In the genomic region with DNA sequence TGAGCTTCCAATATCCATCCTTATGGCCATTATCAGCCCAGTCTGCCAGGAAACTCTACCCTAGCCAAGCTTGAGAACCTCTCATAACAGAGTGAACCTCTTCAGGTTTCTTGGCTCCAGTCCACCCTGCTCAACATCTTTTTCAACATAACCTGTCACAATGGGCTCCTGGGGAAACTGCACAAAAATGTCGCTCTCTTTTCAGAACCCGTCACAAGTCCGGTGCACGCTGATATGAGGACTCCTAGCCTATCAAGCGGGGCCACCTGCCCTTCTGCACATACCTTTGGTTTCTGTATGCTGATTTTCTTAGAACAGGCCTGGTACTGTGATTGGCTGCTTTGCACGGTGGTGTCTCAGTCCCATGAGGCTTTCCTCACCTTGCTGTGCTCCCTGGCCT, we compare ENCODE assay signal across 15 mouse cellular contexts.
DNase-seq lines count a peak whose midpoint lies in the region; ATAC-seq and TF ChIP-seq lines count a peak whose summit lies in the region.
"Had no signal": no experiment of that assay in that cellular context is flagged by ENCODE, and none has a peak within 500 bp of the region (broad histone marks: within the 10 kb centered on the region; RNA-seq: fewer than 3 reads in every experiment).

No protein-coding gene starts in this region.

- 88% methylated on average over 6 of the region's 6 CpGs for WGBS in embryonic facial prominence, embryonic 14.5 days
- WGBS in embryonic facial prominence, embryonic 10.5 days = 85% methylated on average over 6 of the region's 6 CpGs
- 26% methylated on average over 6 of the region's 6 CpGs for WGBS in liver, embryonic 15.5 days (ENCODE audit: insufficient replicate concordance)

- no peaks in the 10 kb centered on the region for H3K36me3 ChIP-seq in embryonic facial prominence, embryonic 14.5 days (ENCODE audit: control insufficient read depth, insufficient read depth, low read length)
- no peaks in the 10 kb centered on the region for H3K36me3 ChIP-seq in embryonic facial prominence, embryonic 10.5 days (replicated peaks)
- peaks cover 0 to 42% of the 10 kb centered on the region in 2 experiments; a peak in 2 of 4 replicates for H3K36me3 ChIP-seq in MEL (ENCODE audit: control insufficient read depth in 1 of 2, insufficient read depth in 2 of 2, low read length in 2 of 2)
- H3K36me3 ChIP-seq in liver, embryonic 15.5 days (replicated peaks) = no peaks in the 10 kb centered on the region
- H3K36me3 ChIP-seq: forebrain, embryonic 15.5 days; G1E; limb, embryonic 10.5 days; midbrain, embryonic 10.5 days had no signal

- no peak for DNase-seq in embryonic facial prominence, embryonic 14.5 days (ENCODE audit: low spot score)
- no peak for DNase-seq in embryonic facial prominence, embryonic 10.5 days (ENCODE audit: low spot score)
- peak; percentile 27 for DNase-seq in MEL (ENCODE audit: low read depth, low spot score)
- DNase-seq in cerebellum, adult 9-11 months = peak; percentile 63
- DNase-seq in adrenal gland, postnatal 10 days = no peak
- no peak for DNase-seq in urinary bladder, postnatal 36 days (ENCODE audit: low spot score in 2 of 2)
- DNase-seq: heart, adult 2 months; right cerebral cortex, adult 18-20 months had no signal

- no peak overlapping the region for H3K4me3 ChIP-seq in embryonic facial prominence, embryonic 14.5 days (ENCODE audit: low read depth, low read length)
- no peak overlapping the region for H3K4me3 ChIP-seq in embryonic facial prominence, embryonic 10.5 days
- H3K4me3 ChIP-seq in MEL (ENCODE audit: control insufficient read depth in 1 of 2, insufficient read depth in 1 of 2, low read depth in 2 of 2, low read length in 2 of 2) = no peak overlapping the region
- H3K4me3 ChIP-seq in liver, embryonic 15.5 days (replicated peaks) = peak overlapping the region; percentile 10; the same call in 1 of the 2 replicates
- H3K4me3 ChIP-seq: forebrain, embryonic 15.5 days; heart, adult 2 months; limb, embryonic 10.5 days; midbrain, embryonic 10.5 days had no signal

- no peaks in the 10 kb centered on the region for H3K4me1 ChIP-seq in embryonic facial prominence, embryonic 14.5 days (ENCODE audit: control insufficient read depth, insufficient read depth, low read length)
- H3K4me1 ChIP-seq in embryonic facial prominence, embryonic 10.5 days = peaks cover 18% of the 10 kb centered on the region
- peaks cover 16 to 48% of the 10 kb centered on the region in 2 experiments for H3K4me1 ChIP-seq in MEL (ENCODE audit: control insufficient read depth in 1 of 2, insufficient read depth in 2 of 2, low read length in 2 of 2)
- peaks cover 79% of the 10 kb centered on the region for H3K4me1 ChIP-seq in liver, embryonic 15.5 days (replicated peaks)

- no peak for TF ChIP-seq POLR2A in MEL (IDR thresholded peaks at IDR 0.05; ENCODE audit: control insufficient read depth in 1 of 2, insufficient read depth in 1 of 2, low read depth in 1 of 2, low read length in 2 of 2, poor library complexity in 1 of 2)

- H3K27me3 ChIP-seq in embryonic facial prominence, embryonic 14.5 days (replicated peaks; ENCODE audit: control insufficient read depth, insufficient read depth, low read length) = no peaks in the 10 kb centered on the region
- H3K27me3 ChIP-seq in embryonic facial prominence, embryonic 10.5 days (replicated peaks; ENCODE audit: low read depth, poor library complexity, severe bottlenecking) = no peaks in the 10 kb centered on the region
- no peaks in the 10 kb centered on the region for H3K27me3 ChIP-seq in MEL (ENCODE audit: control insufficient read depth in 1 of 2, insufficient read depth in 2 of 2, low read length in 2 of 2)
- H3K27me3 ChIP-seq in liver, embryonic 15.5 days = no peaks in the 10 kb centered on the region
- H3K27me3 ChIP-seq: forebrain, embryonic 15.5 days had no signal

- no peaks in the 10 kb centered on the region for H3K9me3 ChIP-seq in embryonic facial prominence, embryonic 14.5 days (ENCODE audit: control insufficient read depth, low read length)
- H3K9me3 ChIP-seq in embryonic facial prominence, embryonic 10.5 days = no peaks in the 10 kb centered on the region
- no peaks in the 10 kb centered on the region for H3K9me3 ChIP-seq in MEL (replicated peaks; ENCODE audit: insufficient read depth, low read length)
- H3K9me3 ChIP-seq in liver, embryonic 15.5 days (replicated peaks) = no peaks in the 10 kb centered on the region
- H3K9me3 ChIP-seq: forebrain, embryonic 15.5 days; G1E; limb, embryonic 10.5 days; midbrain, embryonic 10.5 days had no signal

- peak; percentile 1; the same call in 1 of the 2 replicates for ATAC-seq in embryonic facial prominence, embryonic 14.5 days (ENCODE audit: low read depth)
- ATAC-seq in liver, embryonic 15.5 days (ENCODE audit: insufficient read depth) = peak; percentile 84
- ATAC-seq in CD4-positive, CD25-positive, alpha-beta regulatory T cell, adult 4 months = no peak
- ATAC-seq: forebrain, embryonic 15.5 days had no signal

- no peak overlapping the region for H3K4me2 ChIP-seq in embryonic facial prominence, embryonic 14.5 days (ENCODE audit: low read depth, low read length)
- peak overlapping the region; percentile 62 for H3K4me2 ChIP-seq in liver, embryonic 15.5 days
- H3K4me2 ChIP-seq: forebrain, embryonic 15.5 days; hindbrain, embryonic 14.5 days had no signal

- no peak overlapping the region for H3K9ac ChIP-seq in embryonic facial prominence, embryonic 14.5 days (ENCODE audit: low read depth, low read length)
- no peak overlapping the region for H3K9ac ChIP-seq in MEL (ENCODE audit: control insufficient read depth, low read depth, low read length, poor library complexity, severe bottlenecking)
- H3K9ac ChIP-seq in liver, embryonic 15.5 days = peak overlapping the region; percentile 55
- H3K9ac ChIP-seq: forebrain, embryonic 15.5 days; hindbrain, embryonic 14.5 days had no signal

- TF ChIP-seq EP300 in MEL (IDR thresholded peaks at IDR 0.05; ENCODE audit: low read depth in 1 of 2, low read length in 2 of 2) = no peak

- no peak overlapping the region for H3K27ac ChIP-seq in embryonic facial prominence, embryonic 14.5 days (replicated peaks; ENCODE audit: low read depth, low read length)
- no peak overlapping the region for H3K27ac ChIP-seq in embryonic facial prominence, embryonic 10.5 days (replicated peaks)
- H3K27ac ChIP-seq in MEL (ENCODE audit: control insufficient read depth, low read depth, low read length) = no peak overlapping the region
- H3K27ac ChIP-seq in liver, embryonic 15.5 days (replicated peaks) = peak overlapping the region; percentile 98
- H3K27ac ChIP-seq: forebrain, embryonic 15.5 days; heart, adult 2 months; hindbrain, embryonic 14.5 days; limb, embryonic 10.5 days; midbrain, embryonic 10.5 days had no signal

- no peak for TF ChIP-seq CTCF in MEL (IDR thresholded peaks at IDR 0.05 in 2 of 3, conservative IDR thresholded peaks at IDR 0.05 in 1 of 3; ENCODE audit: control insufficient read depth in 1 of 3, insufficient read depth in 1 of 3, low read depth in 2 of 3, low read length in 3 of 3, poor library complexity in 1 of 3, severe bottlenecking in 1 of 3)

- no peak for TF ChIP-seq RAD21 in MEL (IDR thresholded peaks at IDR 0.05; ENCODE audit: low read depth, low read length)

- H3K79me2 ChIP-seq in MEL (ENCODE audit: control insufficient read depth, insufficient read depth, low read length, poor library complexity) = no peaks in the 10 kb centered on the region

TF ChIP-seq in MEL, 35 proteins besides CTCF, POLR2A, EP300 and RAD21:
- TF ChIP-seq MYB (IDR thresholded peaks at IDR 0.05; ENCODE audit: low read depth, low read length) = no peak
- no peak for TF ChIP-seq POLR2AphosphoS2 (IDR thresholded peaks at IDR 0.05; ENCODE audit: low read length)
- no peak for TF ChIP-seq MAZ (IDR thresholded peaks at IDR 0.05; ENCODE audit: low read depth, low read length)
- no peak for TF ChIP-seq CHD1 (IDR thresholded peaks at IDR 0.05; ENCODE audit: low read depth, low read length)
- no peak for TF ChIP-seq MEF2A (IDR thresholded peaks at IDR 0.05; ENCODE audit: extremely low read depth, insufficient replicate concordance, low read depth, low read length, poor library complexity, severe bottlenecking)
- TF ChIP-seq TCF12 (IDR thresholded peaks at IDR 0.05; ENCODE audit: low read depth, low read length) = no peak
- no peak for TF ChIP-seq ETS1 (IDR thresholded peaks at IDR 0.05; ENCODE audit: low read depth, low read length)
- no peak for TF ChIP-seq POLR2AphosphoS5 (IDR thresholded peaks at IDR 0.05; ENCODE audit: borderline replicate concordance, low read depth, low read length)
- no peak for TF ChIP-seq E2F4 (IDR thresholded peaks at IDR 0.05; ENCODE audit: borderline replicate concordance, low read depth, low read length)
- TF ChIP-seq NRF1 (IDR thresholded peaks at IDR 0.05; ENCODE audit: insufficient read depth, low read depth, low read length, poor library complexity, severe bottlenecking) = no peak
- no peak for TF ChIP-seq NELFE (IDR thresholded peaks at IDR 0.05; ENCODE audit: low read depth, low read length)
- no peak for TF ChIP-seq RCOR1 (IDR thresholded peaks at IDR 0.05; ENCODE audit: low read depth, low read length)
- TF ChIP-seq JUND (IDR thresholded peaks at IDR 0.05; ENCODE audit: low read depth, low read length) = no peak
- no peak for TF ChIP-seq ZC3H11A (IDR thresholded peaks at IDR 0.05; ENCODE audit: low read depth, low read length)
- no peak for TF ChIP-seq GABPA (IDR thresholded peaks at IDR 0.05; ENCODE audit: low read depth, low read length)
- no peak for TF ChIP-seq TBP (IDR thresholded peaks at IDR 0.05; ENCODE audit: low read depth, low read length)

Comparison
In these comparisons a context has a peak if more than half of its experiments do, and no peak if none do; other contexts are left out.
1. DNase-seq: peak in MEL (single experiment) and cerebellum, adult 9-11 months (single experiment); none in embryonic facial prominence, embryonic 14.5 days (single experiment), embryonic facial prominence, embryonic 10.5 days (single experiment), adrenal gland, postnatal 10 days (single experiment) and urinary bladder, postnatal 36 days (0 of 2).